Mouse (Mus musculus): ENCODE measurements around the gene Cd59b. TPM values are rescaled to one million over a fixed set of nuclear protein-coding genes. Genes with fewer than 3 reads are reported as not detected.
"Not testable (repeated sequence)": the region's sequence is repeated elsewhere in the genome, so short reads cannot be mapped to it uniquely, and the experiment has no call there.

Gene Cd59b
- polyA plus RNA-seq, 1 experiment from 2014 or later = 2.9 TPM

DNA sequence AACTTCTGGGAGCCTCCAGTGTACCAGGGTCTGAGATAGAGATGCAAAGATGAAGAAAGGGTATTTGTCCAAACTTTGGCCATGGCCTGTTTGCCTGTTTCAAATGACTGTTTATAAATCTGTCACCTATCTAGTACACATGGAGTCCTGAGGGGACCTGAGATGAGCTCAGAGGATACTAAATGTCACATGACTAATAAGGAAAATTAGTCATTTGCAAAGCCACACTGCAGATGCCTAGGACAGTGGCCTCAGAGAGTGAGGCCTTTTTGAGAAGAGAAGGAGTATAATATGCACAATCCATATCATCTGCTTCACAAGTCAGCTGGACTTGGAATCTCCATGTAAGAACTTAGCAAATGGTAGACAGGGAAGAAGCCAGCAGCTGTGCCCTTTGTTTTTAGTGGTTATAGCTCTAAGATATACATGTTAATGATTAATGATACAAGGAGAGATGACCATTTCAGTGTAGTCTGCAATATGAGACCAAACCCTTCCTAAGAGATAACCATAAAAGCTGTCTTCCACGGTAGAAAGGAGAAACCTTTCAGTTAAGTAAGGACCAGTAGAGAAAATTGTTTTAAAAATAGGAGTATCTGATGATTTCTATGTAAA, 11.9 kb downstream of the Cd59b start:
- H3K36me3 ChIP-seq (ENCODE audit: control insufficient read depth, insufficient read depth, low read length); H3K4me3 ChIP-seq (ENCODE audit: low read depth, low read length); H3K27ac ChIP-seq (ENCODE audit: low read depth, low read length); H3K4me2 ChIP-seq (ENCODE audit: low read depth, low read length, severe bottlenecking); H3K9me3 ChIP-seq (ENCODE audit: control insufficient read depth, low read length); H3K4me1 ChIP-seq (replicated peaks; ENCODE audit: control insufficient read depth, insufficient read depth, low read length); DNase-seq (ENCODE audit: low spot score); ATAC-seq (replicated peaks; ENCODE audit: low FRiP score); H3K9ac ChIP-seq (ENCODE audit: low read length); H3K27me3 ChIP-seq (ENCODE audit: control insufficient read depth, insufficient read depth, low read length): not testable (repeated sequence)
- no CpG with 5 or more reads among the region's 1 CpGs for WGBS

DNA sequence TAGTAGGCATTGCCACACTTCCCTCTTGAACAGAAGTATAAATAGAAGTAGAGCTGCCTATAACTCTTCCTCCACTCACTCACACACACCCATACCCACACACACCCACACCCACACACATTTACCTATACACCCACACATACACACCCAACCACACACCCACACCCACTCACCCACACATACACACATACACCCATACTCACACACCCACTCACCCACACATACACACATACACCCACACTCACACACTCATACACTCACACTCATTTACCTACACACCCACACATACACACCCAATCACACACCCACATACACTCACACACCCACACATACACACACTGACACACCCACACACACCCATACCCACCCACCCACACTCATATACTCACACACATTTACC, 12.8 kb downstream of the Cd59b start:
- H3K36me3 ChIP-seq (ENCODE audit: control insufficient read depth, insufficient read depth, low read length) = no peaks in the 10 kb centered on the region
- H3K4me3 ChIP-seq (ENCODE audit: low read depth, low read length) = no peak overlapping the region

DNA sequence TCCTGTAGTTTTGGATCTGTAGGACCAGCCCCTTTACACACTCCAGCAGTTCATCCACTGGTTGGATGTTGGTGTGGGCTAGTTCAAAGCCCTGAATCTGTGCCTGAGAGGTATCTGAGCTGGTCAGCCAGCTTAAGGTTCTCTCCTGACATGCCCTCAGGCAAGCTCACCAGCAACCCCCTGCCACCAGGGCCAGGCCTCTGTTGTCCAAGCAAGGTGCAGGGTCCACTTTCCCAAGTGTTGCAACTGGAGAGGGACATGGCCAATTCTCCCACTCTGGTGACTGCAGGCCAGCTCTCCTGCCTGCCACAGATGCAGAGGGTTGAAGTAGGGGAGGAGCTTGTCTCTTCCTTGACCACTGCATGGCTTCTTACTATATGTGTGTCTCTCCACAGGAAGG, 14.4 kb downstream of the Cd59b start:
- ATAC-seq (replicated peaks; ENCODE audit: low FRiP score); H3K27ac ChIP-seq (ENCODE audit: low read depth, low read length); H3K9ac ChIP-seq (ENCODE audit: low read length); H3K36me3 ChIP-seq (ENCODE audit: control insufficient read depth, insufficient read depth, low read length); H3K4me1 ChIP-seq (replicated peaks; ENCODE audit: control insufficient read depth, insufficient read depth, low read length); DNase-seq (ENCODE audit: low spot score); H3K27me3 ChIP-seq (ENCODE audit: control insufficient read depth, insufficient read depth, low read length); H3K4me2 ChIP-seq (ENCODE audit: low read depth, low read length, severe bottlenecking); H3K4me3 ChIP-seq (ENCODE audit: low read depth, low read length); H3K9me3 ChIP-seq (ENCODE audit: control insufficient read depth, low read length): not testable (repeated sequence)

More for the DNA sequence above, 12.8 kb downstream of the Cd59b start:
- Histone ChIP-seq H3K4me2 (ENCODE audit: low read depth, low read length, severe bottlenecking) (no peak overlapping the region), H3K9ac (ENCODE audit: low read length) (no peak overlapping the region), H3K27me3 (ENCODE audit: control insufficient read depth, insufficient read depth, low read length) (no peaks in the 10 kb centered on the region), H3K27ac (ENCODE audit: low read depth, low read length) (no peak overlapping the region), H3K4me1 (replicated peaks; ENCODE audit: control insufficient read depth, insufficient read depth, low read length) (no peaks in the 10 kb centered on the region), H3K9me3 (ENCODE audit: control insufficient read depth, low read length) (no peaks in the 10 kb centered on the region)
- ATAC-seq (replicated peaks; ENCODE audit: low FRiP score) (no peak), DNase-seq (ENCODE audit: low spot score) (no peak)

DNA sequence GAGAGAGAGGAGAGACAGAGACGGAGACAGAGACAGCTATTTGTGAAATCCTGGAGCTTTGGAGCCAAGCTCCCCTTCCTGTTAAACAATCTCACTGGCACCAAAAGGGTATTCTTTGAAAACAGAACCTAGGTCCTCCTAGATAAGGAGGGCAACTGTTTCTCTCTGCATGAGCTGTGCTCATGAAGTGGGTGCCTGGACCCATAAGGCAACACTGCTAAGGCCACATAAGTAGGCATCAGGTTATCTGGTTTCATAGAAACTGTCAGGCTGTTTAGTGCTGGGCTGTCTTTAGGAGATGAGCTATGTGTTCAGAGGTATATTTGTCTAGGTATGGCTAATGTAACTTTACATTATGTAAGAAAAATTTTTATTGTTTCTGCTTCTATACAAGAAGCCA, 17.9 kb downstream of the Cd59b start:
- WGBS = 89% methylated on average over 1 of the region's 1 CpGs
- DNase-seq (ENCODE audit: low spot score); ATAC-seq (replicated peaks; ENCODE audit: low FRiP score); H3K9me3 ChIP-seq (ENCODE audit: control insufficient read depth, low read length); H3K4me1 ChIP-seq (replicated peaks; ENCODE audit: control insufficient read depth, insufficient read depth, low read length); H3K4me3 ChIP-seq (ENCODE audit: low read depth, low read length); H3K36me3 ChIP-seq (ENCODE audit: control insufficient read depth, insufficient read depth, low read length); H3K9ac ChIP-seq (ENCODE audit: low read length); H3K27me3 ChIP-seq (ENCODE audit: control insufficient read depth, insufficient read depth, low read length); H3K4me2 ChIP-seq (ENCODE audit: low read depth, low read length, severe bottlenecking); H3K27ac ChIP-seq (ENCODE audit: low read depth, low read length): not testable (repeated sequence)

DNA sequence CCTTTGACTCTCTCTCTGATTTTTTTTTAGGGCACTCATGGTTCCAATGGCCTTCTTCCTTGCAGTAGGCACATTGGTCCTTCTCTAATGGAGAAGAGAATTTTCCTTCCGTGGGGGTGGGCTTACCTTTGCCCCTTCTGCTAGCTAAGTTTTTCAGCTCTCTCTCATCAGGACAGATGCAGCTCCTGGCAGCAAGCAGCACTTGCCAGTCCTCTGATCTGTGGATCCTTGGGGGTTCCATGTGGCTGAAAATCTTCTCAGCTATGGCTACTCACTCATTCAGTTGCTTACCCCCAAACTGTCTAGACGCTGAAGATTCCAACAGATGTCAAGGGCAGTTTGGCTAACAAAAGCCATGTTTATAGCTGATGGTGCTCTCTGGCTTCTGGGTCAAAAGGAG, 23.7 kb downstream of the Cd59b start:
- H3K36me3 ChIP-seq (ENCODE audit: control insufficient read depth, insufficient read depth, low read length) = no peaks in the 10 kb centered on the region
- no peak overlapping the region for H3K27ac ChIP-seq (ENCODE audit: low read depth, low read length)
- H3K4me3 ChIP-seq (ENCODE audit: low read depth, low read length) = no peak overlapping the region
- H3K4me2 ChIP-seq (ENCODE audit: low read depth, low read length, severe bottlenecking) = no peak overlapping the region
- no peak overlapping the region for H3K9ac ChIP-seq (ENCODE audit: low read length)
- WGBS = 88% methylated on average over 2 of the region's 2 CpGs
- no peaks in the 10 kb centered on the region for H3K9me3 ChIP-seq (ENCODE audit: control insufficient read depth, low read length)
- H3K27me3 ChIP-seq (ENCODE audit: control insufficient read depth, insufficient read depth, low read length) = no peaks in the 10 kb centered on the region
- DNase-seq (ENCODE audit: low spot score) (no peak), ATAC-seq (replicated peaks; ENCODE audit: low FRiP score) (no peak)
- H3K4me1 ChIP-seq (replicated peaks; ENCODE audit: control insufficient read depth, insufficient read depth, low read length) = no peaks in the 10 kb centered on the region

DNA sequence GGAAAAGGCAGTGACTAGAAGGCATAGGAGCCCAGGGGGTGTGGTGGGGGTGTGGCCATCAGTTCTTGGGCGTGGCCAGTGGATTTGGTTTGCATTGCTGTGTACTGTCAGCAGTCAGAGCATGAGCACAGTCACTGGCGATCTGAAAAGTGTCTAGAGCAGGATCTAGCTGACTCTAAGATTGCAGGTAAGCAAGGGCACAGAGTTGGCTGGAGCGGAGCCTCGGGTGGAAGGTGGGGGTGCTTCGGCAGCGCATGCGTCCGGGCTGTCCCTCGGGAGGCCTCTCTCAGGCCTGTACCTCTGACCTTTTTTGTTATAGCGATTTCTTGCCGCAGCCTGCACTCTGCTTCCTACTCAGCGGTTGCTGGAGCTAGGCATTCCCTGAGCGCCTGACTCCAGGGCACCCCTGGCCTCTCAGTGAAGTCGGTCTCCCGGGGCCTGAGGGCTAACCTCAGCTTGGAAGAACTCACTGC, 26.1 kb downstream of the Cd59b start, which contains the start of gene Cd59a:
Cd59a (plus strand) TSS at position 61 of the 473 bp plus-strand sequence.
- H3K27me3 ChIP-seq (ENCODE audit: control insufficient read depth, insufficient read depth, low read length) = no peaks in the 10 kb centered on the region
- H3K4me3 ChIP-seq (ENCODE audit: low read depth, low read length) = peak within 1 kb of the TSS; percentile 36
- peak; percentile 88 for ATAC-seq (replicated peaks; ENCODE audit: low FRiP score)
- H3K36me3 ChIP-seq (ENCODE audit: control insufficient read depth, insufficient read depth, low read length) = no peaks in the 10 kb centered on the region
- H3K9ac ChIP-seq (ENCODE audit: low read length) = peak within 1 kb of the TSS; percentile 56
- no peaks in the 10 kb centered on the region for H3K4me1 ChIP-seq (replicated peaks; ENCODE audit: control insufficient read depth, insufficient read depth, low read length)
- H3K27ac ChIP-seq (ENCODE audit: low read depth, low read length) = peak within 1 kb of the TSS; percentile 21; the same call in 1 of the 2 replicates
- peak within 1 kb of the TSS; percentile 50 for H3K4me2 ChIP-seq (ENCODE audit: low read depth, low read length, severe bottlenecking)
- DNase-seq (ENCODE audit: low spot score) = peak; percentile 83
- 5% methylated on average over 15 of the region's 15 CpGs for WGBS
- H3K9me3 ChIP-seq (ENCODE audit: control insufficient read depth, low read length) = no peaks in the 10 kb centered on the region

DNA sequence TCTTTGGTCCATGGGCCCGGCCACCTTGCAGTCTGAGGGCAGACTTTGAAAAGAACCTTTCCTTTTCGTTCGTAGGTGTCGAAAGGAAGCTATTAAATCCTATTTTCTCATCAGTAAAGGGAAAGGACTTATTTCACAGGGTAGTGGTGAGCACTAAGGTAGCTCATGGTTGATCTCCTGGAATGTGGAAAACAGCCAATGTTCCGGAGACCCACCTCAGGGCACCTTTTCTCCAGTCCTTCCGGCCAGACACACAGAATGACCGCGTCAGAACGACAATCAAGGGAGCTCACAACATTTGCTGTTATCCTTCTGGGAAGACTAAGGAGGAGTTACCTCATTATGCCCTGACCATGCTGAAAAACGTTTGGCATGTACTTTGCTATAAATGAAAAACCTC, 26.6 kb downstream of the Cd59b start:
- 47% methylated on average over 10 of the region's 10 CpGs for WGBS
- DNase-seq (ENCODE audit: low spot score) = no peak

DNA sequence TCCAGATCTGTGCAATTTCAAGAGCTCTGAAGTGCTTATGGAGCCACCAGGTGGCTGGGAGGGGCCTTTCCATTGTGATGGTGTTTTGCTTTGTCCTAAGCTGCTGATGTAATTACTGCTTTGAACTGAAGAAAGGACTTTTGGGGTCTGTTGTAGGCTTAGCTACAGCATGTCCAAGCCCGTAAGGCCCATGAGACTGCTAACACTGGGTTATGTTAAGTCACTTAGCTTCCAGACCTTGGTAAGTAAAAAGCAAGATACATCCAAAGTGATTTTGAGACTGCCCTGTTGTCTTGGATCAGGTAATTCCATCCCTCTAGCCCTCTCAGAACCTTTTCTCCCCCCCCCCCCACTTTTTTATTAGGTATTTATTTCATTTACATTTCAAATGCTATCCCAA, 27.1 kb downstream of the Cd59b start:
- H3K9ac ChIP-seq (ENCODE audit: low read length); H3K4me3 ChIP-seq (ENCODE audit: low read depth, low read length); DNase-seq (ENCODE audit: low spot score); H3K9me3 ChIP-seq (ENCODE audit: control insufficient read depth, low read length); H3K4me2 ChIP-seq (ENCODE audit: low read depth, low read length, severe bottlenecking); ATAC-seq (replicated peaks; ENCODE audit: low FRiP score); H3K4me1 ChIP-seq (replicated peaks; ENCODE audit: control insufficient read depth, insufficient read depth, low read length); H3K36me3 ChIP-seq (ENCODE audit: control insufficient read depth, insufficient read depth, low read length); H3K27ac ChIP-seq (ENCODE audit: low read depth, low read length); H3K27me3 ChIP-seq (ENCODE audit: control insufficient read depth, insufficient read depth, low read length): not testable (repeated sequence)
- 41% methylated on average over 1 of the region's 1 CpGs for WGBS

More for the DNA sequence above, 26.6 kb downstream of the Cd59b start:
- Histone ChIP-seq H3K27ac (ENCODE audit: low read depth, low read length) (peak overlapping the region; percentile 21; the same call in 1 of the 2 replicates), H3K4me3 (ENCODE audit: low read depth, low read length) (peak overlapping the region; percentile 36), H3K4me1 (replicated peaks; ENCODE audit: control insufficient read depth, insufficient read depth, low read length) (no peaks in the 10 kb centered on the region), H3K4me2 (ENCODE audit: low read depth, low read length, severe bottlenecking) (peak overlapping the region; percentile 50), H3K9ac (ENCODE audit: low read length) (peak overlapping the region; percentile 56), H3K27me3 (ENCODE audit: control insufficient read depth, insufficient read depth, low read length) (no peaks in the 10 kb centered on the region), H3K36me3 (ENCODE audit: control insufficient read depth, insufficient read depth, low read length) (no peaks in the 10 kb centered on the region), H3K9me3 (ENCODE audit: control insufficient read depth, low read length) (no peaks in the 10 kb centered on the region)
- no peak for ATAC-seq (replicated peaks; ENCODE audit: low FRiP score)

DNA sequence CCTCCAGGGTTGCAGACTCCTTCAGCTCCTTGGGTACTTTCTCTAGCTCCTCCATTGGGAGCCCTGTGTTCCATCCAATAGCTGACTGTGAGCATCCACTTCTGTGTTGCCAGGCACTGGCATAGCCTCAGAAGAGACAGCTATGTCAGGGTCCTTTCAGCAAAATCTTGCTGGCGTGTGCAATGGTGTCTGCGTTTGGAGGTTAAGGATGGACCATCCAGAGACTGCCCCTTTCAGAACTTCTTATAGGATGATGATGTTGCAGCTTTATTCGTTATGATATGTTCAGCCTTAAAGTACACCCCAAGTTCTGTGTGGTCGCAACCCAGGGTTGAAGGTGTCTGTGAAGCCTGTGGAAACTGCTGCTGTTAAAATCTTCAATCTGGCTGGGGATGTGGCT, 27.7 kb downstream of the Cd59b start:
- H3K4me2 ChIP-seq (ENCODE audit: low read depth, low read length, severe bottlenecking); H3K9me3 ChIP-seq (ENCODE audit: control insufficient read depth, low read length); H3K27me3 ChIP-seq (ENCODE audit: control insufficient read depth, insufficient read depth, low read length); H3K4me1 ChIP-seq (replicated peaks; ENCODE audit: control insufficient read depth, insufficient read depth, low read length); H3K27ac ChIP-seq (ENCODE audit: low read depth, low read length); H3K36me3 ChIP-seq (ENCODE audit: control insufficient read depth, insufficient read depth, low read length); H3K9ac ChIP-seq (ENCODE audit: low read length); DNase-seq (ENCODE audit: low spot score); H3K4me3 ChIP-seq (ENCODE audit: low read depth, low read length); ATAC-seq (replicated peaks; ENCODE audit: low FRiP score): not testable (repeated sequence)
- WGBS = 96% methylated on average over 4 of the region's 4 CpGs
